Mouse (Mus musculus): ENCODE measurements around the gene 1700084M14Rik.
"Not testable (repeated sequence)": the region's sequence is repeated elsewhere in the genome, so short reads cannot be mapped to it uniquely, and the experiment has no call there.

The 1700084M14Rik gene

DNA sequence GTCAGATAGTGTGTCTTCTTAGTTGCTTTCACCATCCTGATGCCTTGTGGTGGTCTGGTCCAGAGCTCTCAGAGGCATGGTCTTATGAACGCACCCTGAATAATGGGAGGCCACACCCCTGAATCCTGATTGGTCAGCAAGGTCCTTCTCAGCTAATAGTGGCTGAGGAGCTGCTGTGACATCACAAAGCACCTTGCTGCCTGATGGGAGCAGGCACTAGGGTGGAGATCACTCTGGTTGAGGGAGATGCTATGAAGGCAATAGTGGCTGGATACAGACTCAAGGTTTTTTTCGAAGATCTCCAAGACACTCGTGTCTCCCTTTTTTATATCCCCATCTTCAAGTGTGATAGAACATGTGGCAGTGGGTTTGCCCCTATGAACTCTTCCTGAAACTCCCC is at the start of gene 1700084M14Rik:
1700084M14Rik (minus strand) TSS at position 101 of the 400 bp plus-strand sequence.
- not testable (repeated sequence) for DNase-seq (ENCODE audit: low read depth)

All from fibroblast of lung, adult 2 months (primary cell).